Mouse (Mus musculus) forebrain, embryonic 14.5 days (tissue): Measurements from ENCODE around the gene Eefsec. TPM values are rescaled to one million over a fixed set of nuclear protein-coding genes. Genes with fewer than 3 reads are reported as not detected.

Source experiments
- ATAC-seq: fragments of 200-750 bp; cut with Nextera tagmentation; 2 replicates; pipeline ENCODE4 v1.8.0; 2017; ENCODE audit warnings: mild to moderate bottlenecking, moderate library complexity
- DNase-seq: peaks from one replicate; pipeline ENCODE4 v3.0.0-alpha.2; 2015; ENCODE audit warnings: low spot score
- H3K27ac ChIP-seq: fragments of 300-500 bp; sonication (generic); 2 replicates; pipeline ENCODE4 v1.5.1; 2014; ENCODE audit warnings: low read depth, mild to moderate bottlenecking, control low read depth, low read length, moderate library complexity
- H3K27me3 ChIP-seq: fragments of 300-500 bp; sonication (generic); replicated peaks from 2 replicates; pipeline ENCODE4 v1.6.1; 2014; ENCODE audit warnings: low read length, control low read depth, mixed read lengths; ENCODE audit not compliant: control insufficient read depth, insufficient read depth
- H3K36me3 ChIP-seq: fragments of 300-500 bp; sonication (generic); 2 replicates; pipeline ENCODE4 v1.6.1; 2014; ENCODE audit warnings: low read length, control low read depth; ENCODE audit not compliant: control insufficient read depth, insufficient read depth
- H3K4me1 ChIP-seq: fragments of 300-500 bp; sonication (generic); 2 replicates; pipeline ENCODE4 v1.6.1; 2014; ENCODE audit warnings: antibody characterized with exemption, low read length, control low read depth; ENCODE audit not compliant: control insufficient read depth, insufficient read depth
- H3K4me2 ChIP-seq: fragments of 300-500 bp; sonication (generic); 2 replicates; pipeline ENCODE4 v1.6.1; 2014; ENCODE audit warnings: mild to moderate bottlenecking, control low read depth, low read length
- H3K4me3 ChIP-seq: fragments of 300-500 bp; sonication (generic); 2 replicates; pipeline ENCODE4 v1.5.1; 2014; ENCODE audit warnings: low read depth, low read length, control low read depth
- H3K9ac ChIP-seq: fragments of 300-500 bp; sonication (generic); 2 replicates; pipeline ENCODE4 v1.6.1; 2014; ENCODE audit warnings: mild to moderate bottlenecking, low read length, control low read depth, moderate library complexity
- H3K9me3 ChIP-seq: fragments of 300-500 bp; sonication (generic); replicated peaks from 2 replicates; pipeline ENCODE4 v1.6.1; 2016; ENCODE audit warnings: low read length, control low read depth, mixed read lengths; ENCODE audit not compliant: control insufficient read depth
- WGBS: fragments of 180-500 bp; shearing (Covaris S2); extraction: QIAGEN DNeasy Blood & Tissue Kit; methylation state at CpG from one replicate; pipeline ENCODE4 v1.1.7; 2014; 5-methylcytosine and 5-hydroxymethylcytosine counted together
- polyA plus RNA-seq: library from polyadenylated mRNA; unstranded; fragments of >200 nt; fragmentation: Nextera tagmentation; extraction: Ambion mirVana; gene quantifications from 2 replicates; pipeline ENCODE4 v1.2.1, GENCODE M21; 2014

Gene Eefsec
- polyA plus RNA-seq = 30.5 and 33.1 TPM in 2 replicates

- Histone ChIP-seq H3K9me3 (no peaks in the 10 kb centered on the region), H3K4me2 (peak within 1 kb of the TSS; percentile 78), H3K27ac (peak within 1 kb of the TSS; percentile 55), H3K4me1 (peaks cover 6% of the 10 kb centered on the region), H3K9ac (peak within 1 kb of the TSS; percentile 91), H3K4me3 (peak within 1 kb of the TSS; percentile 81), H3K36me3 (no peaks in the 10 kb centered on the region), H3K27me3 (no peaks in the 10 kb centered on the region)
- peak; percentile 94 for ATAC-seq
- 1% methylated on average over 61 of the region's 72 CpGs for WGBS
- peak; percentile 83 for DNase-seq
These were observed at the start of gene Eefsec for GRCm38 (mm10) chr6:88446063-88447002. Gene Eefsec (minus strand): TSS chr6:88446539.

- Histone ChIP-seq H3K36me3 (peaks cover 51% of the 10 kb centered on the region), H3K4me1 (no peaks in the 10 kb centered on the region), H3K9me3 (no peaks in the 10 kb centered on the region), H3K4me3 (no peak overlapping the region), H3K9ac (no peak overlapping the region), H3K27me3 (no peaks in the 10 kb centered on the region), H3K27ac (no peak overlapping the region), H3K4me2 (no peak overlapping the region)
- ATAC-seq (no peak), DNase-seq (no peak)
- 90% methylated on average over 6 of the region's 6 CpGs for WGBS
These were observed 47.4 kb upstream of the Eefsec start for GRCm38 (mm10) chr6:88493712-88494111.

GRCm38 (mm10) chr6:88490629-88491354 is 44.5 kb upstream of the Eefsec start:
- Histone ChIP-seq H3K4me3 (no peak overlapping the region), H3K4me2 (no peak overlapping the region), H3K4me1 (no peaks in the 10 kb centered on the region), H3K27me3 (no peaks in the 10 kb centered on the region), H3K27ac (peak overlapping the region; percentile 3; the same call in 1 of the 2 replicates), H3K36me3 (peaks cover 50% of the 10 kb centered on the region), H3K9ac (no peak overlapping the region), H3K9me3 (no peaks in the 10 kb centered on the region)
- ATAC-seq (peak; percentile 86), DNase-seq (peak; percentile 75)
- 54% methylated on average over 12 of the region's 12 CpGs for WGBS

GRCm38 (mm10) chr6:88489834-88490233 is 43.5 kb upstream of the Eefsec start:
- H3K27ac ChIP-seq = no peak overlapping the region
- no peaks in the 10 kb centered on the region for H3K4me1 ChIP-seq
- no peaks in the 10 kb centered on the region for H3K27me3 ChIP-seq
- H3K9ac ChIP-seq = no peak overlapping the region
- WGBS = 87% methylated on average over 6 of the region's 6 CpGs
- no peak overlapping the region for H3K4me3 ChIP-seq
- no peak for ATAC-seq
- H3K9me3 ChIP-seq = no peaks in the 10 kb centered on the region
- H3K36me3 ChIP-seq = peaks cover 60% of the 10 kb centered on the region
- DNase-seq = no peak
- H3K4me2 ChIP-seq = no peak overlapping the region

- H3K9ac ChIP-seq = no peak overlapping the region
- no peak overlapping the region for H3K4me3 ChIP-seq
- H3K27ac ChIP-seq = no peak overlapping the region
- no peaks in the 10 kb centered on the region for H3K27me3 ChIP-seq
- WGBS = 91% methylated on average over 7 of the region's 7 CpGs
- no peak for ATAC-seq
- DNase-seq = no peak
- H3K36me3 ChIP-seq = peaks cover 67% of the 10 kb centered on the region
- no peaks in the 10 kb centered on the region for H3K4me1 ChIP-seq
- no peaks in the 10 kb centered on the region for H3K9me3 ChIP-seq
- H3K4me2 ChIP-seq = no peak overlapping the region
These were observed 42.7 kb upstream of the Eefsec start for GRCm38 (mm10) chr6:88489026-88489425.

- DNase-seq = peak; percentile 80
- no peak overlapping the region for H3K4me2 ChIP-seq
- peaks cover 68% of the 10 kb centered on the region for H3K36me3 ChIP-seq
- no peak overlapping the region for H3K9ac ChIP-seq
- 75% methylated on average over 8 of the region's 8 CpGs for WGBS
- H3K9me3 ChIP-seq = no peaks in the 10 kb centered on the region
- H3K27ac ChIP-seq = no peak overlapping the region
- no peaks in the 10 kb centered on the region for H3K27me3 ChIP-seq
- 0 out of 2 replicates have a peak, but pooled peaks have one; percentile 47 for ATAC-seq
- no peak overlapping the region for H3K4me3 ChIP-seq
- no peaks in the 10 kb centered on the region for H3K4me1 ChIP-seq
These were observed 40.6 kb upstream of the Eefsec start for GRCm38 (mm10) chr6:88486893-88487292.

- no peak for ATAC-seq
- no peak for DNase-seq
- Histone ChIP-seq H3K4me3 (no peak overlapping the region), H3K9ac (no peak overlapping the region), H3K27me3 (no peaks in the 10 kb centered on the region), H3K36me3 (peaks cover 75% of the 10 kb centered on the region), H3K4me1 (no peaks in the 10 kb centered on the region), H3K4me2 (no peak overlapping the region), H3K9me3 (no peaks in the 10 kb centered on the region), H3K27ac (no peak overlapping the region)
- 94% methylated on average over 6 of the region's 6 CpGs for whole genome bisulfite sequencing
These were observed 39.0 kb upstream of the Eefsec start for GRCm38 (mm10) chr6:88485378-88485777.

- H3K36me3 ChIP-seq = peaks cover 90% of the 10 kb centered on the region
- no peaks in the 10 kb centered on the region for H3K27me3 ChIP-seq
- H3K4me2 ChIP-seq = no peak overlapping the region
- no peak overlapping the region for H3K4me3 ChIP-seq
- no peak overlapping the region for H3K27ac ChIP-seq
- H3K4me1 ChIP-seq = no peaks in the 10 kb centered on the region
- no peaks in the 10 kb centered on the region for H3K9me3 ChIP-seq
- DNase-seq = no peak
- ATAC-seq = no peak
- H3K9ac ChIP-seq = no peak overlapping the region
These were observed 37.6 kb upstream of the Eefsec start for GRCm38 (mm10) chr6:88483913-88484312.
